Mouse (Mus musculus): ENCODE data around the gene Spp1.

Spp1 gene

GRCm38 (mm10) chr5:104434835-104435301 lies at the start of gene Spp1:
TSS of gene Spp1 (plus strand) at chr5:104435118.
- peak in 1 of 2 experiments; percentile 19 for DNase-seq

GRCm38 (mm10) chr5:104385521-104385920 lies 49.4 kb upstream of the Spp1 start:
- no peak for DNase-seq

- no peak for DNase-seq
Observed at GRCm38 (mm10) chr5:104386908-104387307, 48.0 kb upstream of the Spp1 start.

- DNase-seq: no peak
Observed at GRCm38 (mm10) chr5:104390962-104391361, 44.0 kb upstream of the Spp1 start.

- no peak for DNase-seq
Observed at GRCm38 (mm10) chr5:104392784-104393183, 42.1 kb upstream of the Spp1 start.

- DNase-seq: no peak
Observed at GRCm38 (mm10) chr5:104396286-104396685, 38.6 kb upstream of the Spp1 start.

GRCm38 (mm10) chr5:104398001-104398400 lies 36.9 kb upstream of the Spp1 start:
- no peak for DNase-seq

- DNase-seq: no peak
Observed at GRCm38 (mm10) chr5:104399291-104399950, 35.5 kb upstream of the Spp1 start.

- no peak for DNase-seq
Observed at GRCm38 (mm10) chr5:104399970-104400369, 34.9 kb upstream of the Spp1 start.

- DNase-seq: no peak
Observed at GRCm38 (mm10) chr5:104402651-104403050, 32.3 kb upstream of the Spp1 start.

GRCm38 (mm10) chr5:104403351-104403750 lies 31.6 kb upstream of the Spp1 start:
- no peak for DNase-seq

- no peak for DNase-seq
Observed at GRCm38 (mm10) chr5:104404551-104404950, 30.4 kb upstream of the Spp1 start.

GRCm38 (mm10) chr5:104405051-104405450 lies 29.9 kb upstream of the Spp1 start:
- DNase-seq: no peak

- DNase-seq: peak in 1 of 2 experiments; percentile 35
Observed at GRCm38 (mm10) chr5:104406756-104407155, 28.2 kb upstream of the Spp1 start.

GRCm38 (mm10) chr5:104407541-104408231 lies 27.2 kb upstream of the Spp1 start:
- DNase-seq: no peak

- DNase-seq: no peak
Observed at GRCm38 (mm10) chr5:104408549-104408948, 26.4 kb upstream of the Spp1 start.

- no peak for DNase-seq
Observed at GRCm38 (mm10) chr5:104415999-104416398, 18.9 kb upstream of the Spp1 start.

GRCm38 (mm10) chr5:104417028-104417427 lies 17.9 kb upstream of the Spp1 start:
- DNase-seq: no peak

- DNase-seq: peak in 1 of 2 experiments; percentile 12
Observed at GRCm38 (mm10) chr5:104417721-104418120, 17.2 kb upstream of the Spp1 start.

GRCm38 (mm10) chr5:104422039-104422438 lies 12.9 kb upstream of the Spp1 start:
- DNase-seq: no peak

GRCm38 (mm10) chr5:104423861-104424260 lies 11.1 kb upstream of the Spp1 start:
- peak in 1 of 2 experiments; percentile 11 for DNase-seq

- no peak for DNase-seq
Observed at GRCm38 (mm10) chr5:104425949-104426348, 9.0 kb upstream of the Spp1 start.

- DNase-seq: peak; percentile 62 to 68
Observed at GRCm38 (mm10) chr5:104432886-104433285, 2.0 kb upstream of the Spp1 start.

GRCm38 (mm10) chr5:104433968-104434565 lies 851 bp upstream of the Spp1 start:
- DNase-seq: peak in 1 of 2 experiments; percentile 5

Measured in kidney, postnatal 4 days (tissue).